Mouse (Mus musculus) lung, postnatal 0 days (tissue): ENCODE results near the gene Rps26. TPM values are rescaled to one million over a fixed set of nuclear protein-coding genes. Genes with fewer than 3 reads are reported as not detected.

Source experiments
- ATAC-seq: fragments of 200-750 bp; cut with Nextera tagmentation; 2 replicates; pipeline ENCODE4 v1.8.0; 2017; ENCODE audit warnings: moderate library complexity
- DNase-seq: peaks from one replicate; pipeline ENCODE4 v3.0.0-alpha.2; 2016; ENCODE audit warnings: low spot score
- H3K27ac ChIP-seq: fragments of 300-500 bp; sonication (generic); 2 replicates; pipeline ENCODE4 v1.5.1; 2014; ENCODE audit warnings: antibody characterized with exemption, mild to moderate bottlenecking, low read length, mixed read lengths
- H3K27me3 ChIP-seq: fragments of 300-500 bp; sonication (generic); replicated peaks from 2 replicates; pipeline ENCODE4 v1.6.1; 2014; ENCODE audit warnings: low read length, mixed read lengths; ENCODE audit not compliant: insufficient read depth
- H3K36me3 ChIP-seq: fragments of 300-500 bp; sonication (generic); 2 replicates; pipeline ENCODE4 v1.6.1; 2014; ENCODE audit warnings: low read length, mixed read lengths; ENCODE audit not compliant: insufficient read depth
- H3K4me1 ChIP-seq: fragments of 300-500 bp; sonication (generic); 2 replicates; pipeline ENCODE4 v1.6.1; 2014; ENCODE audit warnings: antibody characterized with exemption, low read depth, low read length, mixed read lengths; ENCODE audit not compliant: insufficient read depth
- H3K4me2 ChIP-seq: fragments of 300-500 bp; sonication (generic); replicated peaks from 2 replicates; pipeline ENCODE4 v1.6.1; 2014; ENCODE audit warnings: low read depth, mild to moderate bottlenecking, low read length, moderate library complexity, mixed read lengths
- H3K4me3 ChIP-seq: fragments of 300-500 bp; sonication (generic); 2 replicates; pipeline ENCODE4 v1.5.1; 2014; ENCODE audit warnings: low read depth, low read length
- H3K9ac ChIP-seq: fragments of 300-500 bp; sonication (generic); replicated peaks from 2 replicates; pipeline ENCODE4 v1.6.1; 2014; ENCODE audit warnings: low read depth, mild to moderate bottlenecking
- H3K9me3 ChIP-seq: fragments of 300-500 bp; sonication (generic); 2 replicates; pipeline ENCODE4 v1.6.1; 2016; ENCODE audit warnings: low read length, mixed read lengths
- CTCF ChIP-seq: IDR thresholded peaks from 2 replicates; pipeline ENCODE4 v1.5.1; 2016; ENCODE audit warnings: antibody characterized with exemption, mild to moderate bottlenecking
- EP300 ChIP-seq: IDR thresholded peaks from 2 replicates; pipeline ENCODE4 v1.6.1; 2016; ENCODE audit warnings: antibody characterized with exemption, mild to moderate bottlenecking, control low read depth
- WGBS: fragments of 180-500 bp; shearing (Covaris S2); extraction: QIAGEN DNeasy Blood & Tissue Kit; methylation state at CpG from one replicate; pipeline ENCODE4 v1.1.7; 2014; 5-methylcytosine and 5-hydroxymethylcytosine counted together
- polyA plus RNA-seq: library from polyadenylated mRNA; unstranded; fragments of >200 nt; fragmentation: Nextera tagmentation; extraction: Ambion mirVana; gene quantifications from 2 replicates; pipeline ENCODE4 v1.2.1, GENCODE M21; 2015

The Rps26 gene
- polyA plus RNA-seq: 459 and 465 TPM in 2 replicates

DNA sequence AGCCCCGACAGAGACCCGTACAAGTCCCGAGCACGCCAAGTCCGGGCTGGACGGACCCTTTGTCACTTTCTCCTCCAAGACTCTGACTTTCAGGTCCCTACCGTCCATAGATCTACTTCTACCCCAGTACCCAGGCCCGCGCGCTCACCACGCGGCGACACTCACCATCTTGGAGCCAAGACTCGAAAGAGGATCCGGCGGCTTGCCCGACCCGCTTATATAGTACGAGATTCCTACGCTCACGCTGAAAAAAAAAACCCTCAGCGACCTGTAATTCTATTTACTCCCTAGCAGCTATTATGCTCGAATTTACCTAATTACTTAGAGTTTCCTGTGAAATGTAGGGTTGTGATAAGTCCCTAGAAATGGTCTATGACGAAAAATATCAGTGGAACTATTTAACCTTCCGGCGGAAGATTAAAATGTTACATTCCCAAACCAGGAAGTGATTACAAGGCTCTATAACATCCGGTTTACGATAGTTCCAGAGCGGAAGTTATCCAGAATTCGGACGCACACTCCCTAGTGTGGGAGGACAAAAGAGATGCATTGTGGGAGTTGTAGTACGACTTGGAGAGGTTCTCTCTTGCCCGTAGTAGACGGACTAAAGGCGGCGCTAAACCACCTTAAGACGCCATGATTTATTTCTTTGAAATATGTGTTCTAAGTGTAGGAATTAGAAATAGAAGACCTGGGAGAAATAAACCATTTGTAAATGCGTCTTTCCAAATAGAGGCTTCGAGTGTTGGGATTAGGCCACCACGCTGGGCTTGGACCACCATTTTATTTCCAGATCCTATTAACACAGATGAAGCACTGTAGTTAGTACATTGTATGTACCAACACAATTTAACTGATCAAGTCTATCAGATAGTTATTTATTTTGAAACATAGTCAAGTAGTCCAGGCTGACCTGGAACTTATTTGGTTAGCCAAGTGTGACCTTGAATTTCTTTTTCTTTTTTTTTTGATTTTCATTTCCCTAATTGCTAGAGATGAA, at the start of gene Rps26:
TSS of gene Rps26 (minus strand) at position 437 of the 1,000 bp plus-strand sequence.
- WGBS: under 1% methylated on average over 40 of the region's 40 CpGs
- peak within 1 kb of the TSS; percentile 57 for H3K9ac ChIP-seq
- peaks cover 7% of the 10 kb centered on the region; the same call in 1 of the 2 replicates for H3K4me1 ChIP-seq
- H3K27ac ChIP-seq: peak within 1 kb of the TSS; percentile 45; the same call in 1 of the 2 replicates
- no peaks in the 10 kb centered on the region for H3K36me3 ChIP-seq
- peak; percentile 100 for ATAC-seq
- peak; percentile 69 for TF ChIP-seq CTCF
- peak; percentile 97 for TF ChIP-seq EP300
- H3K9me3 ChIP-seq: no peaks in the 10 kb centered on the region
- H3K4me2 ChIP-seq: peak within 1 kb of the TSS; percentile 63
- peak within 1 kb of the TSS; percentile 64 for H3K4me3 ChIP-seq
- peak; percentile 100 for DNase-seq
- no peaks in the 10 kb centered on the region for H3K27me3 ChIP-seq

DNA sequence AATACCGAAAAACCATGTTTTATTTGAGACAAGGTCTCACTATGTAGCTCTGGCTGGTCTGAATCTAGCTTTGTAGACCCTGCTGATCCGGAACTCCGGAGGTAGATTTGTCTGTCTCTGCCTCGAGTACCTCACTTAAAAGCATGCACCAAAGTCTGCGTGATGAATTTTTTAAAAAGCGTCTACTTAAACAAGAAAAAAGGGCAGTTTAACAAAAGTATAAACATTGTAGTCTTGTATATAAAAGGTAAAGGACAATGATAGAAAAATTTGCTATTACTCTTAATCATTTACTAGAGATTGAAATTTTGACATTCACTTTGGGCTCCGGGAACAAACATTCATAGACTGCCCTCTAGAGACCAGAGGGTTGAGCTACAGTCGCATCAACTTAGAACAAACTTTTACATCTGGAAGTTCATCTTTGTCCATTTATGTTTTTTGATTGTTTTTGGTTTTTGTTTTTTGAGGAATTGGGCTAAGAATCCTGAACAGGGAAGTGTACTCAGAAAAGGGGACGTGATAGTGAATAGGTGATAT, 48.0 kb upstream of the Rps26 start:
- Histone ChIP-seq H3K4me3 (peak overlapping the region; percentile 64), H3K27ac (peak overlapping the region; percentile 75), H3K4me2 (peak overlapping the region; percentile 80), H3K27me3 (no peaks in the 10 kb centered on the region), H3K36me3 (no peaks in the 10 kb centered on the region; the same call in 1 of the 2 replicates), H3K9ac (no peak overlapping the region; the same call in 1 of the 2 replicates), H3K4me1 (peaks cover 6% of the 10 kb centered on the region; the same call in 1 of the 2 replicates), H3K9me3 (no peaks in the 10 kb centered on the region)
- TF ChIP-seq EP300 (no peak), CTCF (peak; percentile 75)
- ATAC-seq (peak; percentile 23; the same call in 1 of the 2 replicates), DNase-seq (peak; percentile 87)
- WGBS: 2% methylated on average over 9 of the region's 9 CpGs

GRCm38 (mm10) chr10:128673763-128674468, 47.4 kb upstream of the Rps26 start, which contains the start of gene Suox:
Gene Suox, minus strand, starts transcription at chr10:128674073.
- H3K4me2 ChIP-seq: peak within 1 kb of the TSS; percentile 80
- H3K9ac ChIP-seq: peak within 1 kb of the TSS; percentile 42
- H3K4me3 ChIP-seq: peak within 1 kb of the TSS; percentile 64
- peak; percentile 93 for DNase-seq
- TF ChIP-seq EP300 (no peak), CTCF (no peak)
- peak; percentile 96 for ATAC-seq
- H3K4me1 ChIP-seq: peaks cover 6% of the 10 kb centered on the region; the same call in 1 of the 2 replicates
- peak within 1 kb of the TSS; percentile 75 for H3K27ac ChIP-seq
- H3K36me3 ChIP-seq: no peaks in the 10 kb centered on the region
- H3K27me3 ChIP-seq: no peaks in the 10 kb centered on the region
- WGBS: 0% methylated on average over 58 of the region's 60 CpGs
- no peaks in the 10 kb centered on the region for H3K9me3 ChIP-seq

GRCm38 (mm10) chr10:128671148-128671547, 44.6 kb upstream of the Rps26 start:
- Histone ChIP-seq H3K27ac (no peak overlapping the region), H3K4me1 (peaks cover 6% of the 10 kb centered on the region; the same call in 1 of the 2 replicates), H3K27me3 (no peaks in the 10 kb centered on the region), H3K4me3 (no peak overlapping the region), H3K9me3 (no peaks in the 10 kb centered on the region), H3K4me2 (no peak overlapping the region), H3K9ac (no peak overlapping the region), H3K36me3 (no peaks in the 10 kb centered on the region)
- ATAC-seq (no peak), DNase-seq (no peak)
- WGBS: 91% methylated on average over 9 of the region's 9 CpGs
- TF ChIP-seq CTCF (no peak), EP300 (no peak)

DNA sequence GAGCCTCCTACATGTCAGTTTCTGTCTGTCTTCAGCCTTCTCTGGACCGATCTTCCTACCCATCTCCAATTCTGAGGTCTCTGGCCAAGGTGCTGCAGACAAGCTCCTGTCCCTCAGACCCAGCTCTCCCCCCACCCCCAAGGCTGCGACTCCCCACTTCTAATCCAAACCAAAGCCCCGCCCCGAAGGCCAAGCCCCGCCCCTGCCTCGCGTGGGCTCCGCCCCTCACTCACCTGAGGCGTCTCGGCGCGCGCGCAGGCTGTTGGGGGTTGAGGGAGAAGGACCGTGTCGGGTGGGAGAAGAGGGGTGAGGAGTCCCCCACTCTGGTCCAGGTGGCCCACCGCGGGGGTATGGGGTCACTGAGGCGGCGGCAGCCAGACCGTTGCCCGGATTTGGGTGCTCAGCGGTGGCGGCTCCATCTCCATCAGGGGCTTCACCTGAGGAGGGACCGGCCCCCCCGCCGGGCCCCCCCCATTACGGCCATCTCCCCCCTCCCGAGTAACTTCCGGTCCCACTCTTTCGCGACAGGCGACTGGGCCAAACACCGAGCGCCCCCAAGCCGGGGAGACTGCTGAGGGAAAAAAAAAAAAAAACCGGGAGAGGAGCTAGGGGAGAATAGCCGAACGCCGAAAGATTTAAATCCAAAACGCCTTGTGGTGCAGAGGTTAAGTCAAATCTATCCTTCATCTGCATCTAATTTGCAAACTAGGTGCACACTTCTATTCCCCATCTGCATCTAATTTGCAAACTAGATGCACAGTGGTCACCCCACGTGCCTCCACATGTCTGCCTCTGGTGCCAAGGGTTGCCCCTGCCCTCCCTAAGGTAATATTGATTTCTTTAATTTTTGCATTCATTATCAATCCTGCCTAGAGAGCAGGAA, 42.5 kb upstream of the Rps26 start:
- H3K4me3 ChIP-seq: peak overlapping the region; percentile 53
- TF ChIP-seq EP300: no peak
- no peak for TF ChIP-seq CTCF
- H3K27me3 ChIP-seq: no peaks in the 10 kb centered on the region
- H3K27ac ChIP-seq: peak overlapping the region; percentile 47; the same call in 1 of the 2 replicates
- H3K4me1 ChIP-seq: peaks cover 6% of the 10 kb centered on the region; the same call in 1 of the 2 replicates
- 1% methylated on average over 34 of the region's 42 CpGs for WGBS
- peak overlapping the region; percentile 55 for H3K9ac ChIP-seq
- no peaks in the 10 kb centered on the region for H3K9me3 ChIP-seq
- DNase-seq: peak; percentile 42
- H3K4me2 ChIP-seq: peak overlapping the region; percentile 80
- ATAC-seq: peak; percentile 49
- H3K36me3 ChIP-seq: no peaks in the 10 kb centered on the region
